Mouse (Mus musculus) kidney, postnatal 4 days (tissue): Measurements from ENCODE around the gene Lrfn3.

Experiments used
- DNase-seq, 2 experiments: peaks; one replicate each; pipeline ENCODE4 v3.0.0; 2021; ENCODE audit warnings: mixed read lengths in 2 of 2

The Lrfn3 gene

GRCm38 (mm10) chr7:30362652-30363343 is at the start of gene Lrfn3:
TSS of gene Lrfn3 (minus strand) at chr7:30362772.
- DNase-seq = peak; percentile 76 to 85

GRCm38 (mm10) chr7:30411023-30411422 is 48.5 kb upstream of the Lrfn3 start:
- DNase-seq = no peak

- DNase-seq = no peak
These were observed 47.2 kb upstream of the Lrfn3 start for GRCm38 (mm10) chr7:30409789-30410188.

- DNase-seq = no peak
These were observed 46.1 kb upstream of the Lrfn3 start for GRCm38 (mm10) chr7:30408639-30409038.

- no peak for DNase-seq
These were observed 39.8 kb upstream of the Lrfn3 start for GRCm38 (mm10) chr7:30402343-30402742.

GRCm38 (mm10) chr7:30399671-30400070 is 37.1 kb upstream of the Lrfn3 start:
- peak; percentile 14 to 38 for DNase-seq

GRCm38 (mm10) chr7:30394871-30395270 is 32.3 kb upstream of the Lrfn3 start:
- no peak for DNase-seq

GRCm38 (mm10) chr7:30394379-30394778 is 31.8 kb upstream of the Lrfn3 start:
- peak; percentile 35 to 52 for DNase-seq

GRCm38 (mm10) chr7:30393631-30394030 is 31.1 kb upstream of the Lrfn3 start:
- DNase-seq = no peak

- peak; percentile 20 to 40 for DNase-seq
These were observed 30.4 kb upstream of the Lrfn3 start for GRCm38 (mm10) chr7:30392746-30393520.

- no peak for DNase-seq
These were observed 21.5 kb upstream of the Lrfn3 start for GRCm38 (mm10) chr7:30384106-30384505.

- no peak for DNase-seq
These were observed 17.5 kb upstream of the Lrfn3 start for GRCm38 (mm10) chr7:30380061-30380460.

GRCm38 (mm10) chr7:30373501-30373962 is 11.0 kb upstream of the Lrfn3 start:
- peak; percentile 90 to 95 for DNase-seq

- DNase-seq = no peak
These were observed 4.9 kb upstream of the Lrfn3 start for GRCm38 (mm10) chr7:30367466-30367865.

- no peak for DNase-seq
These were observed 769 bp upstream of the Lrfn3 start for GRCm38 (mm10) chr7:30363344-30363738.

- no peak for DNase-seq
These were observed 2.5 kb downstream of the Lrfn3 start for GRCm38 (mm10) chr7:30360028-30360427.

- DNase-seq = peak; percentile 39 to 55
These were observed 3.2 kb downstream of the Lrfn3 start for GRCm38 (mm10) chr7:30359276-30359865.

- DNase-seq = peak in 1 of 2 experiments; percentile 27
These were observed 4.0 kb downstream of the Lrfn3 start for GRCm38 (mm10) chr7:30358378-30359186.

- DNase-seq = no peak
These were observed 8.5 kb downstream of the Lrfn3 start for GRCm38 (mm10) chr7:30354059-30354458.

- DNase-seq = peak; percentile 78 to 83
These were observed 9.2 kb downstream of the Lrfn3 start for GRCm38 (mm10) chr7:30353279-30353822.

- DNase-seq = peak; percentile 79 to 85
These were observed 14.7 kb downstream of the Lrfn3 start for GRCm38 (mm10) chr7:30347828-30348227.

GRCm38 (mm10) chr7:30346635-30347379 is 15.8 kb downstream of the Lrfn3 start:
- peak; percentile 92 to 93 for DNase-seq
